Mouse (Mus musculus): Measurements from ENCODE around the gene Pld4.

DNA sequence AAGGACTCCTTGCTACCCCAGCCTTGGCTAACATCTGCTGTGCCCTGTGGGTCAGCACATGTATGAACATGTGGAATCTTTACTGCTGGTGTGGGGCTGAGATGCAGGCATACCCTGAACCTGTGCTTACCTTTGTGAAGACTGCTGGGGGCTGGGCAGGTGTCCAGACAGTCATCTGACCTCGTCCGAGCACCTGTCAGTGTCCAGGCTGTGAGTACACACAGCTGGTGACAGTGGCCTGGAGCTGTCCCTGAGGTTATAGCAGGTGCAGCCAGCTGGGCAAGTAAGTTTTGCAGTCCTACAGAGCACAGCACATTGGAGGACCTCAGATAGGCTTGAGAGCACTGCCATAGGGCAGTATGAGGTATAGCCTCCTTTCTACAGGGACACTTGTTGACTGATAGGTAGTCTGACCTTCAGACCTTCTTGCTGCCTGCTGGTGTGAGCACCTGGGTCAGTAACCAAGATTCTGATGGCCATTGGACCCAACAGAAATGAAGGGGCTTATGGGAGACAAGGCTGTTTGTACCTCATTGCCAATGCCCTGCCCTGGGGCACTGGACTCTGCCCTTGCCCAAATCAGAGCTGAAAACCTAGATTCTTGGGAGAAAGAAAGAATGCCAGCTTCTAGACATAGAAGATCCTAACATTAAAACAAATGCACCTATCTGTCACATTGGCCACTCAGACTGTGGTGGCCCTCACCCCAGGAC is 26.2 kb upstream of the Pld4 start:
- TF ChIP-seq CTCF (IDR thresholded peaks at IDR 0.05; ENCODE audit: low read depth, low read length) (no peak), EP300 (IDR thresholded peaks at IDR 0.05; ENCODE audit: insufficient read depth, low read depth, low read length) (no peak), POLR2A (IDR thresholded peaks at IDR 0.05; ENCODE audit: insufficient read depth, low read length) (no peak)
